Mouse (Mus musculus): ENCODE results near the gene Klhl30. TPM values are rescaled to one million over a fixed set of nuclear protein-coding genes. Genes with fewer than 3 reads are reported as not detected.

The Klhl30 gene
- polyA plus RNA-seq, 1 experiment from 2014 or later: 0.05 TPM

- ATAC-seq (no peak), DNase-seq (ENCODE audit: low spot score) (no peak)
- Histone ChIP-seq H3K27me3 (replicated peaks; ENCODE audit: control insufficient read depth, insufficient read depth, low read length) (peaks cover 6% of the 10 kb centered on the region), H3K4me2 (ENCODE audit: low read length) (no peak overlapping the region), H3K4me3 (ENCODE audit: low read depth, low read length) (no peak overlapping the region), H3K36me3 (ENCODE audit: control insufficient read depth, insufficient read depth, low read length) (no peaks in the 10 kb centered on the region), H3K27ac (ENCODE audit: low read depth, low read length) (no peak overlapping the region), H3K9ac (ENCODE audit: low read length) (no peak overlapping the region), H3K4me1 (ENCODE audit: control insufficient read depth, insufficient read depth, low read length) (no peaks in the 10 kb centered on the region), H3K9me3 (replicated peaks; ENCODE audit: control insufficient read depth, low read length) (no peaks in the 10 kb centered on the region)
- 80% methylated on average over 3 of the region's 3 CpGs for WGBS
Observed at GRCm38 (mm10) chr1:91351249-91351648, 433 bp downstream of the Klhl30 start.

GRCm38 (mm10) chr1:91352277-91352676, 1.5 kb downstream of the Klhl30 start:
- no peaks in the 10 kb centered on the region for H3K9me3 ChIP-seq (replicated peaks; ENCODE audit: control insufficient read depth, low read length)
- no peaks in the 10 kb centered on the region for H3K4me1 ChIP-seq (ENCODE audit: control insufficient read depth, insufficient read depth, low read length)
- no peaks in the 10 kb centered on the region for H3K36me3 ChIP-seq (ENCODE audit: control insufficient read depth, insufficient read depth, low read length)
- DNase-seq (ENCODE audit: low spot score): no peak
- H3K27ac ChIP-seq (ENCODE audit: low read depth, low read length): no peak overlapping the region
- H3K9ac ChIP-seq (ENCODE audit: low read length): no peak overlapping the region
- no peak overlapping the region for H3K4me2 ChIP-seq (ENCODE audit: low read length)
- H3K27me3 ChIP-seq (replicated peaks; ENCODE audit: control insufficient read depth, insufficient read depth, low read length): no peaks in the 10 kb centered on the region
- H3K4me3 ChIP-seq (ENCODE audit: low read depth, low read length): no peak overlapping the region
- WGBS: 86% methylated on average over 2 of the region's 2 CpGs
- no peak for ATAC-seq

GRCm38 (mm10) chr1:91356105-91356504, 5.3 kb downstream of the Klhl30 start:
- DNase-seq (ENCODE audit: low spot score): no peak
- Histone ChIP-seq H3K4me2 (ENCODE audit: low read length) (no peak overlapping the region), H3K9me3 (replicated peaks; ENCODE audit: control insufficient read depth, low read length) (no peaks in the 10 kb centered on the region), H3K36me3 (ENCODE audit: control insufficient read depth, insufficient read depth, low read length) (no peaks in the 10 kb centered on the region), H3K9ac (ENCODE audit: low read length) (no peak overlapping the region), H3K4me1 (ENCODE audit: control insufficient read depth, insufficient read depth, low read length) (no peaks in the 10 kb centered on the region), H3K27ac (ENCODE audit: low read depth, low read length) (no peak overlapping the region), H3K4me3 (ENCODE audit: low read depth, low read length) (no peak overlapping the region), H3K27me3 (replicated peaks; ENCODE audit: control insufficient read depth, insufficient read depth, low read length) (no peaks in the 10 kb centered on the region)
- WGBS: 86% methylated on average over 11 of the region's 11 CpGs
- ATAC-seq: no peak

- Histone ChIP-seq H3K4me1 (ENCODE audit: control insufficient read depth, insufficient read depth, low read length) (no peaks in the 10 kb centered on the region), H3K9me3 (replicated peaks; ENCODE audit: control insufficient read depth, low read length) (0 out of 2 replicates have a peak, but pooled peaks cover 4% of the 10 kb centered on the region), H3K4me3 (ENCODE audit: low read depth, low read length) (no peak overlapping the region), H3K9ac (ENCODE audit: low read length) (no peak overlapping the region), H3K27me3 (replicated peaks; ENCODE audit: control insufficient read depth, insufficient read depth, low read length) (peaks cover 3% of the 10 kb centered on the region; the same call in 1 of the 2 replicates), H3K27ac (ENCODE audit: low read depth, low read length) (no peak overlapping the region), H3K4me2 (ENCODE audit: low read length) (no peak overlapping the region), H3K36me3 (ENCODE audit: control insufficient read depth, insufficient read depth, low read length) (no peaks in the 10 kb centered on the region)
- ATAC-seq: no peak
- DNase-seq (ENCODE audit: low spot score): no peak
- WGBS: 77% methylated on average over 5 of the region's 5 CpGs
Observed at GRCm38 (mm10) chr1:91362113-91362512, 11.3 kb downstream of the Klhl30 start.

- peaks cover 3% of the 10 kb centered on the region; the same call in 1 of the 2 replicates for H3K27me3 ChIP-seq (replicated peaks; ENCODE audit: control insufficient read depth, insufficient read depth, low read length)
- ATAC-seq: no peak
- H3K4me2 ChIP-seq (ENCODE audit: low read length): no peak overlapping the region
- H3K9ac ChIP-seq (ENCODE audit: low read length): no peak overlapping the region
- 0 out of 2 replicates have a peak, but pooled peaks cover 4% of the 10 kb centered on the region for H3K9me3 ChIP-seq (replicated peaks; ENCODE audit: control insufficient read depth, low read length)
- no peak overlapping the region for H3K27ac ChIP-seq (ENCODE audit: low read depth, low read length)
- H3K4me3 ChIP-seq (ENCODE audit: low read depth, low read length): no peak overlapping the region
- DNase-seq (ENCODE audit: low spot score): no peak
- 93% methylated on average over 16 of the region's 16 CpGs for WGBS
- peaks cover 2% of the 10 kb centered on the region for H3K36me3 ChIP-seq (ENCODE audit: control insufficient read depth, insufficient read depth, low read length)
- H3K4me1 ChIP-seq (ENCODE audit: control insufficient read depth, insufficient read depth, low read length): no peaks in the 10 kb centered on the region
Observed at GRCm38 (mm10) chr1:91364822-91365644, 14.2 kb downstream of the Klhl30 start.

- peaks cover 10% of the 10 kb centered on the region for H3K36me3 ChIP-seq (ENCODE audit: control insufficient read depth, insufficient read depth, low read length)
- no peak overlapping the region for H3K27ac ChIP-seq (ENCODE audit: low read depth, low read length)
- H3K9ac ChIP-seq (ENCODE audit: low read length): no peak overlapping the region
- 33% methylated on average over 8 of the region's 8 CpGs for WGBS
- H3K9me3 ChIP-seq (replicated peaks; ENCODE audit: control insufficient read depth, low read length): 0 out of 2 replicates have a peak, but pooled peaks cover 4% of the 10 kb centered on the region
- H3K4me2 ChIP-seq (ENCODE audit: low read length): peak overlapping the region; percentile 67
- H3K4me1 ChIP-seq (ENCODE audit: control insufficient read depth, insufficient read depth, low read length): no peaks in the 10 kb centered on the region
- ATAC-seq (no peak), DNase-seq (ENCODE audit: low spot score) (no peak)
- H3K27me3 ChIP-seq (replicated peaks; ENCODE audit: control insufficient read depth, insufficient read depth, low read length): peaks cover 3% of the 10 kb centered on the region; the same call in 1 of the 2 replicates
- peak overlapping the region; percentile 35; the same call in 1 of the 2 replicates for H3K4me3 ChIP-seq (ENCODE audit: low read depth, low read length)
Observed at GRCm38 (mm10) chr1:91365816-91366214, 15.0 kb downstream of the Klhl30 start.

GRCm38 (mm10) chr1:91366215-91367108, 15.6 kb downstream of the Klhl30 start, which contains the start of gene Erfe:
Gene Erfe, plus strand, starts transcription at chr1:91366430.
- no peak within 1 kb of the TSS for H3K27ac ChIP-seq (ENCODE audit: low read depth, low read length)
- H3K9me3 ChIP-seq (replicated peaks; ENCODE audit: control insufficient read depth, low read length): 0 out of 2 replicates have a peak, but pooled peaks cover 4% of the 10 kb centered on the region
- H3K9ac ChIP-seq (ENCODE audit: low read length): peak within 1 kb of the TSS; percentile 33
- H3K4me1 ChIP-seq (ENCODE audit: control insufficient read depth, insufficient read depth, low read length): no peaks in the 10 kb centered on the region
- peaks cover 3% of the 10 kb centered on the region; the same call in 1 of the 2 replicates for H3K27me3 ChIP-seq (replicated peaks; ENCODE audit: control insufficient read depth, insufficient read depth, low read length)
- H3K4me2 ChIP-seq (ENCODE audit: low read length): peak within 1 kb of the TSS; percentile 67
- peaks cover 17% of the 10 kb centered on the region for H3K36me3 ChIP-seq (ENCODE audit: control insufficient read depth, insufficient read depth, low read length)
- H3K4me3 ChIP-seq (ENCODE audit: low read depth, low read length): peak within 1 kb of the TSS; percentile 35
- DNase-seq (ENCODE audit: low spot score): peak; percentile 51
- WGBS: 2% methylated on average over 56 of the region's 68 CpGs
- ATAC-seq: peak; percentile 63

- DNase-seq (ENCODE audit: low spot score) (no peak), ATAC-seq (no peak)
- Histone ChIP-seq H3K4me2 (ENCODE audit: low read length) (no peak overlapping the region), H3K27ac (ENCODE audit: low read depth, low read length) (no peak overlapping the region), H3K27me3 (replicated peaks; ENCODE audit: control insufficient read depth, insufficient read depth, low read length) (peaks cover 3% of the 10 kb centered on the region; the same call in 1 of the 2 replicates), H3K9me3 (replicated peaks; ENCODE audit: control insufficient read depth, low read length) (0 out of 2 replicates have a peak, but pooled peaks cover 4% of the 10 kb centered on the region), H3K4me1 (ENCODE audit: control insufficient read depth, insufficient read depth, low read length) (no peaks in the 10 kb centered on the region), H3K9ac (ENCODE audit: low read length) (no peak overlapping the region), H3K36me3 (ENCODE audit: control insufficient read depth, insufficient read depth, low read length) (peaks cover 25% of the 10 kb centered on the region), H3K4me3 (ENCODE audit: low read depth, low read length) (no peak overlapping the region)
- WGBS: 87% methylated on average over 3 of the region's 3 CpGs
Observed at GRCm38 (mm10) chr1:91367295-91367694, 16.5 kb downstream of the Klhl30 start.

Data from forebrain, embryonic 14.5 days (tissue).